Mouse (Mus musculus): ENCODE data around the gene Cldn20. TPM values are rescaled to one million over a fixed set of nuclear protein-coding genes. Genes with fewer than 3 reads are reported as not detected.
A peak's percentile ranks its signal among the peaks of the same experiment; 100 is the strongest.

Gene Cldn20
- polyA plus RNA-seq, 1 experiment, result 1.0 TPM

DNA sequence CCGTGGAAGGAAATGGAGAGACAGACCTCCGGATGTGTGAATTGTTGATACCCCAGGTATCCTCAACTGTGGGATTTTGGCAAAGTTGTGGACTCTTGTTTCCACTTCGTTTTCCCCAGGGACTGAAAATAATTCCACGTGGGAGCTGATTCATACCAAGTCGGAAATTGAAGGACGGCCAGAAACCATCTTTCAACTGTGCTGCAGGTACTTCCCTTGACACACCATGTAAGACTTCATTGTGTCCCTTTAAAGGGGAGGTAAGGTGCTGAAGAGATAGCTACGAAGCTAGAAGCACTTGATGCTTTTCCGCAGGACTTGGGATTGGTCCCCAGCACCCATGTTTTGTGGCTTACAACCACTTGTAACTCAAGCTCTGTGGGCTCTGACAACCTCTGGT is 16.5 kb upstream of the Cldn20 start:
- Histone ChIP-seq H3K4me3 (ENCODE audit: insufficient read depth, low read length) (no peak overlapping the region), H3K4me1 (ENCODE audit: control insufficient read depth, insufficient read depth, low read length) (no peaks in the 10 kb centered on the region), H3K27ac (ENCODE audit: insufficient read depth, low read length) (no peak overlapping the region; the same call in 1 of the 2 replicates)
- TF ChIP-seq POLR2A (IDR thresholded peaks at IDR 0.05; ENCODE audit: extremely low read depth, insufficient read depth, low read length) (no peak), CTCF (IDR thresholded peaks at IDR 0.05; ENCODE audit: extremely low read depth, insufficient read depth, low read length) (no peak)

- TF ChIP-seq POLR2A (IDR thresholded peaks at IDR 0.05; ENCODE audit: extremely low read depth, insufficient read depth, low read length) (no peak), CTCF (IDR thresholded peaks at IDR 0.05; ENCODE audit: extremely low read depth, insufficient read depth, low read length) (no peak)
- H3K4me3 ChIP-seq (ENCODE audit: insufficient read depth, low read length), result no peak overlapping the region
- H3K27ac ChIP-seq (ENCODE audit: insufficient read depth, low read length), result no peak overlapping the region
- H3K4me1 ChIP-seq (ENCODE audit: control insufficient read depth, insufficient read depth, low read length), result no peaks in the 10 kb centered on the region
Observed at GRCm38 (mm10) chr17:3516406-3516805, 15.9 kb upstream of the Cldn20 start.

- H3K4me3 ChIP-seq (ENCODE audit: insufficient read depth, low read length), result no peak overlapping the region
- TF ChIP-seq POLR2A (IDR thresholded peaks at IDR 0.05; ENCODE audit: extremely low read depth, insufficient read depth, low read length) (no peak), CTCF (IDR thresholded peaks at IDR 0.05; ENCODE audit: extremely low read depth, insufficient read depth, low read length) (no peak)
- H3K4me1 ChIP-seq (ENCODE audit: control insufficient read depth, insufficient read depth, low read length), result no peaks in the 10 kb centered on the region
- no peak overlapping the region for H3K27ac ChIP-seq (ENCODE audit: insufficient read depth, low read length)
Observed at GRCm38 (mm10) chr17:3520344-3520743, 12.0 kb upstream of the Cldn20 start.

- H3K4me3 ChIP-seq (ENCODE audit: insufficient read depth, low read length), result no peak overlapping the region
Observed at GRCm38 (mm10) chr17:3527841-3528471, 4.4 kb upstream of the Cldn20 start.

GRCm38 (mm10) chr17:3529523-3529922 is 2.8 kb upstream of the Cldn20 start:
- Histone ChIP-seq H3K4me1 (ENCODE audit: control insufficient read depth, insufficient read depth, low read length) (no peaks in the 10 kb centered on the region), H3K27ac (ENCODE audit: insufficient read depth, low read length) (no peak overlapping the region), H3K4me3 (ENCODE audit: insufficient read depth, low read length) (no peak overlapping the region)
- TF ChIP-seq POLR2A (IDR thresholded peaks at IDR 0.05; ENCODE audit: extremely low read depth, insufficient read depth, low read length), result no peak

More at GRCm38 (mm10) chr17:3527841-3528471, 4.4 kb upstream of the Cldn20 start:
- no peaks in the 10 kb centered on the region for H3K4me1 ChIP-seq (ENCODE audit: control insufficient read depth, insufficient read depth, low read length)
- H3K27ac ChIP-seq (ENCODE audit: insufficient read depth, low read length), result no peak overlapping the region
- TF ChIP-seq POLR2A (IDR thresholded peaks at IDR 0.05; ENCODE audit: extremely low read depth, insufficient read depth, low read length), result no peak
- TF ChIP-seq CTCF (IDR thresholded peaks at IDR 0.05; ENCODE audit: extremely low read depth, insufficient read depth, low read length), result no peak

GRCm38 (mm10) chr17:3530549-3530948 is 1.8 kb upstream of the Cldn20 start:
- Histone ChIP-seq H3K27ac (ENCODE audit: insufficient read depth, low read length) (no peak overlapping the region), H3K4me1 (ENCODE audit: control insufficient read depth, insufficient read depth, low read length) (no peaks in the 10 kb centered on the region), H3K4me3 (ENCODE audit: insufficient read depth, low read length) (no peak overlapping the region)
- TF ChIP-seq CTCF (IDR thresholded peaks at IDR 0.05; ENCODE audit: extremely low read depth, insufficient read depth, low read length), result no peak
- no peak for TF ChIP-seq POLR2A (IDR thresholded peaks at IDR 0.05; ENCODE audit: extremely low read depth, insufficient read depth, low read length)

DNA sequence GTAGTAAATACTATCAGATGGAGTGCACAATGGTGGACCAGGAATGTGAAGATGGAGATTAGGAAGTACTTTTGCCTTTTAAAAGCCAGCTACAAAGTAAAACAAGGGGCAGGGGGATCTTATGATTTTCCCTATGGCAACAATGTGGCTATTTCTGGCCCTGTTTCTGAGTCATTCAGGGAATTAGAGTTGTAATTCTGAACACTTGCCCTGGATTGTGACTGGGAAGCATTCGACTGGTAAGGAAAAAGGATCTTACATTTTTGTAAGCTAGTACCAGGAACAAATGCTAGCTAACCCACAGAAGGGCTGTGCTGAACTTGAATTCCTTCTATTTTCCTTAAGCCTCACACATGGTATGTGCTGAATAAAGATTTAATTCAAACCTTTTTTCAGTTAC is 713 bp upstream of the Cldn20 start:
- no peak overlapping the region for H3K4me3 ChIP-seq (ENCODE audit: insufficient read depth, low read length)
- no peaks in the 10 kb centered on the region for H3K4me1 ChIP-seq (ENCODE audit: control insufficient read depth, insufficient read depth, low read length)
- TF ChIP-seq POLR2A (IDR thresholded peaks at IDR 0.05; ENCODE audit: extremely low read depth, insufficient read depth, low read length) (no peak), CTCF (IDR thresholded peaks at IDR 0.05; ENCODE audit: extremely low read depth, insufficient read depth, low read length) (no peak)
- no peak overlapping the region for H3K27ac ChIP-seq (ENCODE audit: insufficient read depth, low read length)

DNA sequence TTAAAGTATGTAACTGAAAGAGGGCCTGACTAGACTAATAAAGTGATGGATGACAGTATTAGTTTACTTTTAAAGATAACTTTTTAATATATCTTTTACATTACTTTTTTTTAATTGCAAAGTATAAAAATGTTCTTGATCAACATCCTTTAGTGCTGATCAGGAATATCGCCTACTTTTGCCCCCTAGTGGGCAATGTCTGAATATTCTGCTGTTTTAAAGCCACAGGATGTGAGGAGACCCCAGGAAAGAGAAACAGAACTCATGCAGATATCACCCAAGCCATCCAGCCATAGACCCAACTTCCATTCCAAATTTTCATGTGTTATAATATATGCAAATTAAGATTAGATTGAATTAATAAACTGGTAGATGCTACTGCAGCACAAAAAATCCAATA is 1.1 kb downstream of the Cldn20 start:
- Histone ChIP-seq H3K4me1 (ENCODE audit: control insufficient read depth, insufficient read depth, low read length) (no peaks in the 10 kb centered on the region), H3K4me3 (ENCODE audit: insufficient read depth, low read length) (no peak overlapping the region), H3K27ac (ENCODE audit: insufficient read depth, low read length) (no peak overlapping the region)
- TF ChIP-seq POLR2A (IDR thresholded peaks at IDR 0.05; ENCODE audit: extremely low read depth, insufficient read depth, low read length) (no peak), CTCF (IDR thresholded peaks at IDR 0.05; ENCODE audit: extremely low read depth, insufficient read depth, low read length) (0 out of 2 replicates have a peak, but pooled peaks have one; percentile 14)

- Histone ChIP-seq H3K4me3 (ENCODE audit: insufficient read depth, low read length) (no peak overlapping the region), H3K4me1 (ENCODE audit: control insufficient read depth, insufficient read depth, low read length) (no peaks in the 10 kb centered on the region), H3K27ac (ENCODE audit: insufficient read depth, low read length) (no peak overlapping the region)
- no peak for TF ChIP-seq POLR2A (IDR thresholded peaks at IDR 0.05; ENCODE audit: extremely low read depth, insufficient read depth, low read length)
- no peak for TF ChIP-seq CTCF (IDR thresholded peaks at IDR 0.05; ENCODE audit: extremely low read depth, insufficient read depth, low read length)
Observed at GRCm38 (mm10) chr17:3540304-3540703, 8.0 kb downstream of the Cldn20 start.

DNA sequence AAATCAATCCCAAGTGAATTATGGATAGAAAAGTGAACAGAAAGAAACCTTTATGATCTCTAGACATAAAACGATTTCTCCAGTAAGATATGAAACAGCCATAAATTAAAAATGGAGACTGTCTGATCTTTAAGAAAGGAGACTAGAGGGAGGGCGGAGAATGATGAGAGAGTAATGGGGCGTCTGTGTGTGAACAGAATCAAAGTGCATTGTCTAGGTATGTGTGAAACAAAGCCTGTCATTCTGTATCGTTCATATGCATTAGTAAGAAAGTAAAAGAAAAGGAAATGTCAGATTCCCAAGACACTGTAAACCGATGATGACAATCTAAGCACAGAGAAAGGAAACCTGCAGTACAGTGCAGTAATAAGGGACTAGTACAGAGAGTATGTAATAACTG is 8.7 kb downstream of the Cldn20 start:
- H3K27ac ChIP-seq (ENCODE audit: insufficient read depth, low read length), result no peak overlapping the region
- no peaks in the 10 kb centered on the region for H3K4me1 ChIP-seq (ENCODE audit: control insufficient read depth, insufficient read depth, low read length)
- no peak overlapping the region for H3K4me3 ChIP-seq (ENCODE audit: insufficient read depth, low read length)
- no peak for TF ChIP-seq POLR2A (IDR thresholded peaks at IDR 0.05; ENCODE audit: extremely low read depth, insufficient read depth, low read length)
- no peak for TF ChIP-seq CTCF (IDR thresholded peaks at IDR 0.05; ENCODE audit: extremely low read depth, insufficient read depth, low read length)
